Mouse (Mus musculus) bone marrow, adult 2 months (tissue): ENCODE data around the gene Taok2.

Experiments
- CTCF ChIP-seq: fragments of 200-500 bp; IDR thresholded peaks from 2 replicates; pipeline ENCODE4 v1.5.1; 2011; ENCODE audit warnings: low read length, control low read depth; ENCODE audit not compliant: control insufficient read depth, insufficient read depth
- POLR2A ChIP-seq: fragments of 200-500 bp; IDR thresholded peaks from 2 replicates; pipeline ENCODE4 v1.6.1; 2011; ENCODE audit warnings: low read depth, mild to moderate bottlenecking, control low read depth, low read length, borderline replicate concordance; ENCODE audit not compliant: control insufficient read depth

- TF ChIP-seq POLR2A: no peak
- TF ChIP-seq CTCF: no peak
Observed at GRCm38 (mm10) chr7:126926299-126926698, 41.8 kb upstream of the Taok2 start.
